Mouse (Mus musculus) layer of hippocampus, postnatal 25 days (tissue): ENCODE data around the gene Stx12. TPM values are rescaled to one million over a fixed set of nuclear protein-coding genes. Genes with fewer than 3 reads are reported as not detected.

Experiments
- total RNA-seq, 2 experiments: library from RNA; stranded (reverse); gene quantifications; 2 replicates each; pipeline ENCODE4 v1.2.3; 2021

Gene Stx12
- total RNA-seq, 2 experiments from 2014 or later = 99.7 to 106 TPM

Other genes with a start within 250 kb of the Stx12 start
- gene Eya3, start 245.5 kb downstream of the Stx12 start, total RNA-seq = 10 to 100 TPM; 23.6 to 25.4 TPM
- 1 to 10 TPM; 2.2 to 3.5 TPM for gene Xkr8, start 152.0 kb downstream of the Stx12 start, total RNA-seq
- 1 to 10 TPM; 2.8 to 3.0 TPM for gene Smpdl3b, start 127.3 kb downstream of the Stx12 start, total RNA-seq
- gene Rpa2, start 116.2 kb downstream of the Stx12 start, total RNA-seq = 10 to 100 TPM; 12.0 to 15.2 TPM
- under 1 TPM; 0.61 to 0.66 TPM for gene Themis2, start 88.1 kb downstream of the Stx12 start, total RNA-seq
- gene Ppp1r8, start 41.3 kb downstream of the Stx12 start, total RNA-seq = 10 to 100 TPM; 41.7 to 44.8 TPM
- 10 to 100 TPM; 40.1 to 50.5 TPM for gene Fam76a, start 38.0 kb upstream of the Stx12 start, total RNA-seq
- under 1 TPM; 0.07 to 0.14 TPM for gene Fgr, start 89.6 kb upstream of the Stx12 start, total RNA-seq
- 100 to 1,000 TPM in 1 of 2 experiments, 10 to 100 TPM in 1; 96.9 to 109 TPM for gene Ahdc1, start 126.8 kb upstream of the Stx12 start, total RNA-seq
- gene Wasf2, start 246.0 kb upstream of the Stx12 start, total RNA-seq = 10 to 100 TPM; 28.9 to 32.8 TPM